Mouse (Mus musculus): ENCODE results near the gene Ankmy1. TPM values are rescaled to one million over a fixed set of nuclear protein-coding genes. Genes with fewer than 3 reads are reported as not detected.

The Ankmy1 gene
- polyA plus RNA-seq, 1 experiment = 0.57 TPM

DNA sequence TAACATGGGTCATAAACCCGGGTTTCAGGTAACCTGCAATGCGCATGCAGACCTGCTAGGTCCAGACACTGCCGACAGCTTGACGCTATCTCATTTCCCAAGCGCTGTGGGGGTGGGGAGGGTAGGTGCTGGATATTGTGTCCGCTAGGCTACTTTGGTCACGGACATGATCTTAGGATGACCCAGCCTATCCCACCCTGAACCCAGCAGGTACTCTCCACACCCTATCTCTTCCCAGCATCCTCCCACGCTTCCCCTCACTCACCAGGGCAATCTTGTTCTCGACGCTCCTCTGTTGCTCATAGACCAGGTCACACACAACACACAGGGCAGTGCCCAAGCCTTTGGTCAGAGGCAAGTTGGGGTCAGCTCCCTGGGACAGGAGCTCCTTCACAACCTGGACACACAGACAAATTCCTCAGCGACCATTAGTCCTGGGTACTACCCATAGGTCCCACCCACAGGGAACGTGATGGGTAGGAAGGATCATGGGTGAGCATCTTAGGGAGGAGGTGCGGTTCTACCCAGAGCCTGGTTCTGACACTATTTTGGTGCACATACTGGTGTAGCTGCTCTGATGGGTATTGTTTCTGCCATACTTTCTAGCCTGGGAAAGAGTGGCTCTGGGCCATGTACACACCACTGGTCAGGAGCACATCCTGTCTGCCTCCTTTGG lies 24.5 kb downstream of the Ankmy1 start:
- Histone ChIP-seq H3K27me3 (ENCODE audit: control insufficient read depth, insufficient read depth, insufficient read length) (peaks cover 29% of the 10 kb centered on the region), H3K79me2 (ENCODE audit: control insufficient read depth, insufficient read depth) (no peaks in the 10 kb centered on the region), H3K4me3 (ENCODE audit: insufficient read depth, poor library complexity, severe bottlenecking) (no peak overlapping the region), H3K36me3 (ENCODE audit: control insufficient read depth, insufficient read depth) (no peaks in the 10 kb centered on the region), H3ac (ENCODE audit: control insufficient read depth, insufficient read length, low read depth) (no peak overlapping the region), H3K79me3 (ENCODE audit: low read depth) (no peaks in the 10 kb centered on the region)
- TF ChIP-seq CTCF (IDR thresholded peaks at IDR 0.05; ENCODE audit: control insufficient read depth, insufficient read depth, insufficient read length) (no peak), CEBPB (IDR thresholded peaks at IDR 0.05; ENCODE audit: low read depth) (no peak), USF1 (IDR thresholded peaks at IDR 0.05; ENCODE audit: low read depth) (no peak), FOSL1 (IDR thresholded peaks at IDR 0.05; ENCODE audit: insufficient read depth, low read length, poor library complexity, severe bottlenecking) (no peak), MYOD1 (IDR thresholded peaks at IDR 0.05; ENCODE audit: control insufficient read depth, insufficient read length, low read depth) (no peak), MYOG (IDR thresholded peaks at IDR 0.05; ENCODE audit: control insufficient read depth, extremely low read depth, insufficient read length) (no peak), MAX (IDR thresholded peaks at IDR 0.05) (no peak)

DNA sequence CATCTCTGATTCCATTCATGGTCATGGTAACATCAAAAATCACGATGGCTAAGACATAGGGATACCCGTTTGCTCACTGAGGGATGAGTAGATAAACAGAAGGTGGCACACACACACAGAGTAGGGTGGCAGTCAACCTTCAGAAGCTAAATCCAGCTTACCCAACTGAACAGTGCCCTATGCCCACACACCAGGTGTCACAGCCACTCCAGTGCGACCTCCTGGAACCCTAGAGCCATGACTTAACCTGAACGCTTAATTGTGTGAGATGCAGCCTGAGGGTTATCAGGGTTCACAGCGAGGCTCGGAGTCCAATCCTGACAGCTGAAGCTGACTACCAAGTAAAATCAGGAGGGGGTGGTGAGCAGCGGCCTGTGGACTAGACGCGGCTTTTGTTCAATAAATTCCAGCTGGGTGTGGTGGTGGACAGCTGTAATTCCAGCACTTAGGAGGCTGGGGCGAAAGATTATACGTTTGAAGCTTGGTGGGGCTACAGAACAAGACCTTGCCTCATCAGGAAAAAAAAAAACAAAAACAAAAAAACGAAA lies 25.2 kb downstream of the Ankmy1 start:
- no peak overlapping the region for H3ac ChIP-seq (ENCODE audit: control insufficient read depth, insufficient read length, low read depth)
- peaks cover 23% of the 10 kb centered on the region for H3K27me3 ChIP-seq (ENCODE audit: control insufficient read depth, insufficient read depth, insufficient read length)
- no peaks in the 10 kb centered on the region for H3K79me3 ChIP-seq (ENCODE audit: low read depth)
- H3K36me3 ChIP-seq (ENCODE audit: control insufficient read depth, insufficient read depth) = no peaks in the 10 kb centered on the region
- H3K79me2 ChIP-seq (ENCODE audit: control insufficient read depth, insufficient read depth) = no peaks in the 10 kb centered on the region
- no peak overlapping the region for H3K4me3 ChIP-seq (ENCODE audit: insufficient read depth, poor library complexity, severe bottlenecking)
- no peak for TF ChIP-seq MAX (IDR thresholded peaks at IDR 0.05)
- TF ChIP-seq USF1 (IDR thresholded peaks at IDR 0.05; ENCODE audit: low read depth) = no peak
- TF ChIP-seq MYOD1 (IDR thresholded peaks at IDR 0.05; ENCODE audit: control insufficient read depth, insufficient read length, low read depth) = no peak
- no peak for TF ChIP-seq FOSL1 (IDR thresholded peaks at IDR 0.05; ENCODE audit: insufficient read depth, low read length, poor library complexity, severe bottlenecking)
- no peak for TF ChIP-seq CTCF (IDR thresholded peaks at IDR 0.05; ENCODE audit: control insufficient read depth, insufficient read depth, insufficient read length)
- TF ChIP-seq CEBPB (IDR thresholded peaks at IDR 0.05; ENCODE audit: low read depth) = no peak
- TF ChIP-seq MYOG (IDR thresholded peaks at IDR 0.05; ENCODE audit: control insufficient read depth, extremely low read depth, insufficient read length) = no peak

GRCm38 (mm10) chr1:92875360-92876111 lies 27.2 kb downstream of the Ankmy1 start:
- no peaks in the 10 kb centered on the region for H3K36me3 ChIP-seq (ENCODE audit: control insufficient read depth, insufficient read depth)
- TF ChIP-seq MAX (IDR thresholded peaks at IDR 0.05) (no peak), FOSL1 (IDR thresholded peaks at IDR 0.05; ENCODE audit: insufficient read depth, low read length, poor library complexity, severe bottlenecking) (no peak), CEBPB (IDR thresholded peaks at IDR 0.05; ENCODE audit: low read depth) (no peak)
- H3ac ChIP-seq (ENCODE audit: control insufficient read depth, insufficient read length, low read depth) = no peak overlapping the region
- no peak overlapping the region for H3K4me3 ChIP-seq (ENCODE audit: insufficient read depth, poor library complexity, severe bottlenecking)
- H3K79me2 ChIP-seq (ENCODE audit: control insufficient read depth, insufficient read depth) = no peaks in the 10 kb centered on the region
- H3K27me3 ChIP-seq (ENCODE audit: control insufficient read depth, insufficient read depth, insufficient read length) = peaks cover 21% of the 10 kb centered on the region
- no peaks in the 10 kb centered on the region for H3K79me3 ChIP-seq (ENCODE audit: low read depth)

DNA sequence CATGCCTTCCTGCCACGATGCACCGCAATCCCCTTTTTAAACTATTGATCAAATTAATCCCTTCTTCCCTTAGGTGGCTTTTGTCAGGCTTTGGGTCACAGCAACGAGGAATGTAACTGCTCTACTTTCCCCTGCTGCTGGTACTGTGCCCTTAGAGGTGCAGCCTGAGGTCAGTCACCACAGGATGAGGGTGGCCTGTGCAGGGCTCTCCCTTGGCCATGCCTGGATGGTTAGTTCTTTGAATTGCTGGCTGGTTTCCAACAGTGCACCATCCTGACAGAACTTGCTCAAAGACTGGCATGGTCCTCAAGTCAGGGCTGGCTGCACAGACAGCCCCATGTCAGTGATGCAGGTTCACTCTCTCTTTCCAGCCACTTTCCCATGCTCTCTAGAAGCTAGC lies 28.7 kb downstream of the Ankmy1 start:
- no peaks in the 10 kb centered on the region for H3K36me3 ChIP-seq (ENCODE audit: control insufficient read depth, insufficient read depth)
- H3ac ChIP-seq (ENCODE audit: control insufficient read depth, insufficient read length, low read depth) = no peak overlapping the region
- TF ChIP-seq CEBPB (IDR thresholded peaks at IDR 0.05; ENCODE audit: low read depth) (no peak), USF1 (IDR thresholded peaks at IDR 0.05; ENCODE audit: low read depth) (no peak), MYOD1 (IDR thresholded peaks at IDR 0.05; ENCODE audit: control insufficient read depth, insufficient read length, low read depth) (no peak), CTCF (IDR thresholded peaks at IDR 0.05; ENCODE audit: control insufficient read depth, insufficient read depth, insufficient read length) (no peak)
- no peak overlapping the region for H3K4me3 ChIP-seq (ENCODE audit: insufficient read depth, poor library complexity, severe bottlenecking)
- H3K79me2 ChIP-seq (ENCODE audit: control insufficient read depth, insufficient read depth) = no peaks in the 10 kb centered on the region
- H3K79me3 ChIP-seq (ENCODE audit: low read depth) = no peaks in the 10 kb centered on the region
- peaks cover 21% of the 10 kb centered on the region for H3K27me3 ChIP-seq (ENCODE audit: control insufficient read depth, insufficient read depth, insufficient read length)

DNA sequence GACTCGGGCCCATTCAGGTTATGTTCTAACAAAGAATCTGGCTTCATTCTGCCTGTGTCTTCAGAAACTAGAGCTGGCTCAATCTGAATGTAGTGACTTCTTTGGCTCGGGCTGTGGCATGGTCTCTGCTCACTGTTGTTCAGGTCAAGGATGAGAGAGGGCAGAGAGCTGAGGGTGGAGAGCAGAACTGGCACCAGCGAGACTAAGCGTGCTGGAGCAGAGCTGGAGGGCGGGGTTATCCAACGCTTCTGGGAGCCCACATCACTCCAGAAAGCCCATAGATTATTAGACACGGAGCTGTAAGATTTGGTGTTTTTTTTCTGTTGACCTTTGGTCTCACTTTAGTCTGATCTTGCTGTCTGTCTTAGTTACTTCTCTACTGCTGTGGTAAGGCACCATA lies 30.0 kb downstream of the Ankmy1 start:
- TF ChIP-seq CEBPB (IDR thresholded peaks at IDR 0.05; ENCODE audit: low read depth) (no peak), MAX (IDR thresholded peaks at IDR 0.05) (no peak)
- Histone ChIP-seq H3K27me3 (ENCODE audit: control insufficient read depth, insufficient read depth, insufficient read length) (peaks cover 21% of the 10 kb centered on the region), H3K79me3 (ENCODE audit: low read depth) (no peaks in the 10 kb centered on the region), H3K36me3 (ENCODE audit: control insufficient read depth, insufficient read depth) (no peaks in the 10 kb centered on the region), H3K4me3 (ENCODE audit: insufficient read depth, poor library complexity, severe bottlenecking) (no peak overlapping the region), H3ac (ENCODE audit: control insufficient read depth, insufficient read length, low read depth) (no peak overlapping the region), H3K79me2 (ENCODE audit: control insufficient read depth, insufficient read depth) (no peaks in the 10 kb centered on the region)

DNA sequence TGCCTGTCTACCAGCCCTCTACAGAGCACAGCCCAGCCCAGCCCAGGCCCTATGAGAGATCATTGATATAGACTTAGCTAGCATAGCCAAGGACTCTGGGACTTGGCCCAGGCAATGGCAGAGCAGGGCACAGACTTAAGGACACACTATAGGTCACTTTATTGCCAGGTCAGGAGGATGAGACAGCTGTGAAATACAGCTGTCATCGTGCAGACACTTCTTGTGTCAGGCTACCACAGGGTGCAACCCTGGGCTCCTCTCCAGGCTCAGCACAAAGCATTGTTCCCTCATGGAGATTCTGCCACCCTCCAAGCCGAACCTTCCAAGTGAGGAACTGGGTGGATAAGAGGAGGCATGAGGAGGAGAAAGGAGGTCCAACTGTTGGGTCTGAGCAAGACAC lies 32.7 kb downstream of the Ankmy1 start:
- Histone ChIP-seq H3K27me3 (ENCODE audit: control insufficient read depth, insufficient read depth, insufficient read length) (peaks cover 10% of the 10 kb centered on the region), H3K4me3 (ENCODE audit: insufficient read depth, poor library complexity, severe bottlenecking) (no peak overlapping the region), H3K36me3 (ENCODE audit: control insufficient read depth, insufficient read depth) (no peaks in the 10 kb centered on the region), H3K79me2 (ENCODE audit: control insufficient read depth, insufficient read depth) (no peaks in the 10 kb centered on the region), H3ac (ENCODE audit: control insufficient read depth, insufficient read length, low read depth) (no peak overlapping the region), H3K79me3 (ENCODE audit: low read depth) (no peaks in the 10 kb centered on the region)
- TF ChIP-seq CTCF (IDR thresholded peaks at IDR 0.05; ENCODE audit: control insufficient read depth, insufficient read depth, insufficient read length) = no peak
- no peak for TF ChIP-seq USF1 (IDR thresholded peaks at IDR 0.05; ENCODE audit: low read depth)
- no peak for TF ChIP-seq MYOD1 (IDR thresholded peaks at IDR 0.05; ENCODE audit: control insufficient read depth, insufficient read length, low read depth)
- TF ChIP-seq MYOG (IDR thresholded peaks at IDR 0.05; ENCODE audit: control insufficient read depth, extremely low read depth, insufficient read length) = no peak
- no peak for TF ChIP-seq MAX (IDR thresholded peaks at IDR 0.05)
- no peak for TF ChIP-seq FOSL1 (IDR thresholded peaks at IDR 0.05; ENCODE audit: insufficient read depth, low read length, poor library complexity, severe bottlenecking)
- TF ChIP-seq CEBPB (IDR thresholded peaks at IDR 0.05; ENCODE audit: low read depth) = no peak
